Mouse (Mus musculus): ENCODE data around the gene Klf5.

GRCm38 (mm10) chr14:99316275-99316674 is 17.8 kb downstream of the Klf5 start:
- TF ChIP-seq EP300 (IDR thresholded peaks at IDR 0.05; ENCODE audit: insufficient read depth, low read depth, low read length) (no peak), CTCF (IDR thresholded peaks at IDR 0.05) (no peak), POLR2A (IDR thresholded peaks at IDR 0.05; ENCODE audit: insufficient read depth, low read depth, low read length) (no peak)
